Mouse (Mus musculus) G1E (cell line): ENCODE measurements around the gene Dbn1.

Experiments
- CTCF ChIP-seq: IDR thresholded peaks from 2 replicates; pipeline ENCODE4 v1.5.1; 2012; ENCODE audit warnings: low read depth, low read length, inconsistent platforms, mixed read lengths
- GATA1 ChIP-seq: IDR thresholded peaks from 2 replicates; pipeline ENCODE4 v1.6.1; 2012; ENCODE audit warnings: borderline replicate concordance, low read length, inconsistent platforms, mixed read lengths
- GATA2 ChIP-seq: IDR thresholded peaks from 2 replicates; pipeline ENCODE4 v1.6.1; 2012; ENCODE audit warnings: low read depth, low read length, inconsistent platforms, borderline replicate concordance
- TAL1 ChIP-seq: conservative IDR thresholded peaks from 2 replicates; pipeline ENCODE4 v1.6.1; 2012; ENCODE audit warnings: low read depth, low read length, inconsistent platforms, mixed read lengths

DNA sequence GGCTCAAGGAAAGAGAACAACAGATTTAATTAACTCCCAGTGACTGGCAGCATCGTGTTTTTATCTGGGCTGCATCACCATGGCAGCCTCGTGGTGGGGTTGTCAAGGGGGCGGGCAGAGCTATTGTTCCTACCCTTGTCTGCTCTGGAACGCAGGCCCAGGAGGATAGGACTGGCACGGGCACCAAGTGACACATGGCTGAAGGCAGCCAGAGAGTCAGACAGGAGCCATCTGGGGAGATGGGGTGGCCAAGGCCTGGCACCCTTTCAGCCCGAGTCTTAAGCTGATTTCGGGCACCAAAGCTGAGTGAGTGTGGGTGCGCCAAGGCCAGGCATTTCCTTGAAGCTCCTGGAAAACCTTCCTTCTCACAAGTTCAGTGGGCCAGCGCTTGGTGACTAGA is 17.5 kb downstream of the Dbn1 start:
- TF ChIP-seq GATA1, result no peak
- no peak for TF ChIP-seq TAL1
- no peak for TF ChIP-seq CTCF
- no peak for TF ChIP-seq GATA2
